Mouse (Mus musculus) frontal cortex, postnatal 25 days (tissue): ENCODE measurements around the gene AC134908.4.
"Not testable (repeated sequence)": the region's sequence is repeated elsewhere in the genome, so short reads cannot be mapped to it uniquely, and the experiment has no call there.

Experiments
- DNase-seq, 2 experiments: peaks; one replicate each; pipeline ENCODE4 v3.0.0; 2022; ENCODE audit warnings: low spot score in 2 of 2

Gene AC134908.4

GRCm38 (mm10) chr17:25775318-25776062, 20.0 kb downstream of the AC134908.4 start:
- no peak for DNase-seq

DNA sequence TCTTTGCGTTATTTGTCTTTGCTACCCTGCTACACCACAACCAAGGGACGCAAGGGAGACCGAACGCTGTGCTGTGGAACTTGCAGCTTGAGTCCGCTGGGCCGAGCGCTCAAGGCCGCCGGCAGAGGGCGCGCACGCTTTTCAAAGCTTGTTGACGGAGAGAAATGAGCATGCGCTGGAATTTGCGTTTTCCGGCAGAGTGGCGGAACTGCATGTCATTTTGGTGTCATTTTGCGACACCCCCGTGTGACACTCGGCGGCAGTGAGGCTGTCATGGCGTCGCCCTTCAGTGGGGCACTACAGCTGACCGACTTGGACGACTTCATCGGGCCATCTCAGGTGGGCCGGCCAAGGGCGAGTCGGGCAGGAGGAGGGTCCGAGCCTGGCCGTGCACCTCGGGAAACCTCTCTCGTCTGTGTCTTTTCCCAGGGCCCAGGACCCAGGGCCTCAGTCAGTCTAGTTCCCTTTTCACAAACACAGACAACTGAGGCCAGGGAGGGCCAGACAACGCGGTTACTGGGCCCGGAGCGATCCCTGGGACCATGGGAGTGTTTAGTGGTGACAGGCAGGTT, 21.8 kb downstream of the AC134908.4 start, which contains the start of gene Narfl:
TSS of gene Narfl (plus strand) at position 228 of the 572 bp plus-strand sequence.
- DNase-seq: peak; percentile 98 to 99

DNA sequence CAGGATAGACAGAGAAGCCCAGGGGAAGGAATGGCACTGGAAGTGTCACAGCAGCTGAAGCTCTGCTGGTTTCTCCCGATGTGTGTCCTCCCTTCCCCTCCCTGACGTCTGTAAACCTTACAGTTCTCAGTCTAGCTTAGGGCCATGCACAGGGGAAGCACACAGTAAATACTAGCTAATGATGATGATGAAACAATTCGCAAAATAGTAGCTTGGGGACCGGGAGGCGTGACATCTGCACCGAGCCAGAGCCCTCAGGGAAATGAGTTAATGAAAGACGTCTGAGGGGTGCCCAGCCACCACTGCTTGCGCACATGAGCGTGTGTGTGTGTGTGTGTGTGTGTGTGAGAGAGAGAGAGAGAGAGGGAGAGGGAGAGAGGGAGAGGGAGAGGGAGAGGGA, 26.1 kb downstream of the AC134908.4 start:
- no peak for DNase-seq

DNA sequence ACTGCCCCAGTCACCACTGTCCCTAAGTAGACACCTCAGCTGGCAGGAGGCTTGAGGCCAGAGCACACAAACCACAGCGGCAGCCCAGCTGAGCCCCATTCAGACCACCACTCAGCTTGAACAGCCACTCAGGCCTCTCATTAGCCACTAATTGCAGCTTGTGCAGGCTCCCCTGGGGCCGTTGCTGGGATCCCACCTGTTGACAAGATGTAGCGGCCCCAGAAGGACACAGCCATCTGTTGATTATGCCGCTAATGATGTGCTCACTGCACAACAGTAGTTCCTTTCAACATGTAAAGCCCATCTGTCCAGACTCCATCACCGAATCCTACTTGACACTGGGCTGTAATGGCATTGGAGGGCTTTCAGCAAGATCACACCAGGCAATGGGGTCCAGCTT, 29.6 kb downstream of the AC134908.4 start:
- DNase-seq: no peak

GRCm38 (mm10) chr17:25762591-25762990, 32.9 kb downstream of the AC134908.4 start:
- DNase-seq: no peak

DNA sequence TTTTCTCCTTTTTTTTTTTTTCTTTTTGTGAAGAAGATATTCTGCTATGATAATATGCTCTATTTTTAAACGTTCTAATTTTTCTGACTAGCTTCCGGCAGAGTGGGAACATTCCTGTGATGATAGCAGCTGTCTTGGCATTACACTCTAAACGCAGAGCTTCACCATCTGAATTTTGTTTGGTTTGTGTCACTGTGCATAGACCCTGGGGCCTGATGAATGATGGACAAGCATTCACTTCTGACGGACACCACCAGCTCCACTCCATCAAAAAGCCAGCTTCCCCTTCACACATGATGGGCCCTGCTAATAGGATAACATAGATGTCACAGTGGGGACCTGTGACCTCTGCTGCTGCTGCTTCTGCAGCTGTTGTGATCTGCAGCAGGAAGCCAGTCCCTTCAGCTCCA, 33.9 kb downstream of the AC134908.4 start:
- no peak for DNase-seq

- no peak for DNase-seq
Observed at GRCm38 (mm10) chr17:25760148-25760547, 35.3 kb downstream of the AC134908.4 start.

GRCm38 (mm10) chr17:25757691-25758090, 37.8 kb downstream of the AC134908.4 start:
- DNase-seq: no peak

GRCm38 (mm10) chr17:25756378-25757242, 38.8 kb downstream of the AC134908.4 start:
- no peak for DNase-seq

DNA sequence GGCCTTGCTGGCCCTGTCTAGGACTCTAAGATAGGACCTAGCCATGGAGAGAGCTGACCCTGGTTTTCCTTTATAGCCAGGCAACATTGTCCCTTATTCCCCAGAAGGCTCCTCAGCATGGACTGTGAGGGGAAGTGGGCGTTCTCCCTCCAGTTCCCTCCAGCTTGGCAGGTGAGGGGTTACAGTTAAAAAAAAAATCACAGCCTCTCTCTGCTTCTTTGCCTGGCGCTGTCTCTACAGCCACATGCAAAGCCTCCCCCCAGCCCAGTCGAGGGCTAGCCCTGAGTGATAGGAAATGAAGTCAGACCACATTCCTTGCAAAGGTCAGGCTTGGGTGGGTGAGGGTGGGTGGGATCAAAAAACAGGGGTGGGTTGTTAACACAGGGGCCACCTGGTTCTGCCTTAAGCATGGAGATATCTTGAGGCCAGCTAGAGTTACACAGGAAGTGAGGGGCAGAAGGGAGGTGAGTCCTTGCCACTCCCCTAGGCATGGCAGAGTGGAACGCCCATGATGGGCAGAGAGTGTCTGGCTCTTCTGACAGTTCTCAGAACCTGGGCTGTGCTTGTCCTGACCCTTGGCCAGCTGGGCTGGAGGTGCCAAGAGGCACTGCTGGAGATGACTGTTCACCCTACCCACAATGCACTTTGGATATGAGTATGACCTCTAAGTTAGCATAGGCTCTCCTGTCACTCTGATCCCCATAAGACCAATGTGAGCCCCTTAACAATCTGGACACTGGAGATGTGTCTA, 39.7 kb downstream of the AC134908.4 start:
- no peak for DNase-seq

DNA sequence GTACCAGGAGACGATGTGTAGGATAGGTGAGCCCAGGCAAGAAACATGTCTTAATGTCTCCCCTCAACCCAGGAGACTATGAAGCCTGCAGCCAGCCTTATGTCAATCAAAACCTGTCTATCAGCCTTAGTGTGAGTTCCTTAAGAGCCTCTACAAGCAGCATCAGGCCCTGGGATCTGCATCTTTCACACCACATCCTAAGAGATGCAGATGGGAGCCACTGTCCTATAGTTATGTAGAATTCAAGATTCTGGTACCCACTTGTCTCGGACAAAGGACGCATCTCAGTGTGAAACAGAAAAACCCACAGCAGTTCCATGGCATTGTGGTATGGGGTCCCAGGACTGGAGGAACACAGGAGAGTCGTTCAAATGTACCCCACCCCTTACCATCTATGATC, 40.4 kb downstream of the AC134908.4 start:
- DNase-seq: no peak

- no peak for DNase-seq
Observed at GRCm38 (mm10) chr17:25754241-25754640, 41.2 kb downstream of the AC134908.4 start, which contains the start of gene Msln. Gene Msln, minus strand, starts transcription at chr17:25754378.

- peak in 1 of 2 experiments; percentile 41 for DNase-seq
Observed at GRCm38 (mm10) chr17:25751446-25751845, 44.0 kb downstream of the AC134908.4 start.

DNA sequence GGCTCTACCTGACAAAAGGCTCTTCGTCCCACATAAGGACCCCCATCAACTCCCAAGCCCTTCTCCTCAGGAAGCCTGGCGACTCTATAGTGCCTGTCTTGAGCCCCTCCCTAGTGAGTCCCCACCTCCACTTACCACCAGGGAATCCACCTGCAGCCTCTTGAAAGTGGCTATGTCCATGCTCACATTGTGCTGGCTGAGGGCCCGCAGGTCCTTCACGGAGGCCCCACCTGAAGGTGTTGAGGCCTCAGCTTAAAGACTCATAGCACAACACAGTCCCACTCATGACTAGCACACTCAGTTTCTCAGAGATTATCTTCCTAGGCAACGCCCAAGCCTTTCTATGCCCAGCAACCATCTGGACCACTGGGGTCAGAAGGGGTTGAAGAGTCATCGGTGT, 46.1 kb downstream of the AC134908.4 start:
- DNase-seq: no peak

DNA sequence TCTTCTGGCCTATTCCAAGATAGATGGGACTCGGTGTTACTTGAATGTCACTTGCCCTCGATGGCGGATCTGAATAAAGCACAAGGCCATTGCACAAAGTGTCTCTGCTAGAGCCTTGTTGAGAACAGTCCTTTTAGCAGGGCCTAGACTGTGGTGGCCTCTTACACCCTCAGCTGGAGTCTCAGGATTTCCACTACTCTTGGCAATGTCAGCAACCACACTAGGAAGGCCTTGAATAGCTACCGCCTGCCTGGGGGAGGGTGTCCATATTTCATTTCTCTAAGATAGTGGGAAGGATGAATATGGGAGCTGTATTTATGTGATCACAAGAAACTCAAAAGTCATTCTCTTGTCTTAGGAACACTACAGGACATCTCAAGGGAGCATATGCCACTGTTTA, 47.2 kb downstream of the AC134908.4 start:
- DNase-seq: no peak

GRCm38 (mm10) chr17:25744311-25744710, 51.1 kb downstream of the AC134908.4 start:
- DNase-seq: no peak

DNA sequence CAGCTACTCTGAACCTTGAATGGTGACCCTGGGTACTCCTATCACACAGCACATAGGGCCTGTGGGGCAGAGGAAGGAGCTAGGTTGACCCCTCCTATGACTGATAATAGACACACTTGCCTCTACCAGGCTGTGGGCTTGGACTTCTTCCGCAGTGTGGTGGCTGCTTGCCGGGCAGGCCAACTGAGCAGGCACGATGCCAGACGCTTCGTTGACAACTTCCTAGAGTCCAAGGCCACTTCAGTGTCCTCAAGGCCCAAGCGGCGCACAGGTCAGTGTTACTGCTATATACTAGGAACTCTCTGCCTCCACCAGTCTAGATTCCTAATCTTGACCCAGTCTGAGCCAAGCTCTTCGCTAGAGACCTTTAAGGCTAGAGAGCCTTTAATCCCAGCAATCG, 51.6 kb downstream of the AC134908.4 start:
- no peak for DNase-seq

DNA sequence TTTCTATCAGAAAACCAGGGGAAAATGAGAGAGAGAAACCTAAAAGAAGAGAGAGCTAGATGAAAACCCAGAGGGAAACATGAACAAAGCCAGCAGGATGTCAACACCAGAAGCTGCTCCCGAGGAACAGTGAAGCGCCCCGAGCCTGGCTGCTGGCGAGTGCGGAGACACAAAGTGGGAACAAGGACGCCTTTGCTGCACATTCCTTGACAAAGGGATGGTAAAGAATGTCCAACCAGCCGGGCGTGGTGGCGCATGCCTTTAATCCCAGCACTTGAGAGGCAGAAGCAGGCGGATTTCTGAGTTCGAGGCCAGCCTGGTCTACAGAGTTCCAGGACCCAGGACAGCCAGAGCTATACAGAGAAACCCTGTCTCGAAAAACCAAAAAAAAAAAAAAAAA, 54.0 kb downstream of the AC134908.4 start:
- DNase-seq: not testable (repeated sequence)
